Mouse (Mus musculus) stomach, postnatal 0 days (tissue): ENCODE data around the gene Dnaic1.

ENCODE experiments used
- CTCF ChIP-seq: IDR thresholded peaks from 2 replicates; pipeline ENCODE4 v1.5.1; 2016; ENCODE audit warnings: antibody characterized with exemption, low read depth, mild to moderate bottlenecking, moderate library complexity
- EP300 ChIP-seq: optimal IDR thresholded peaks from 2 replicates; pipeline ENCODE3; 2016; ENCODE audit warnings: antibody characterized with exemption

DNA sequence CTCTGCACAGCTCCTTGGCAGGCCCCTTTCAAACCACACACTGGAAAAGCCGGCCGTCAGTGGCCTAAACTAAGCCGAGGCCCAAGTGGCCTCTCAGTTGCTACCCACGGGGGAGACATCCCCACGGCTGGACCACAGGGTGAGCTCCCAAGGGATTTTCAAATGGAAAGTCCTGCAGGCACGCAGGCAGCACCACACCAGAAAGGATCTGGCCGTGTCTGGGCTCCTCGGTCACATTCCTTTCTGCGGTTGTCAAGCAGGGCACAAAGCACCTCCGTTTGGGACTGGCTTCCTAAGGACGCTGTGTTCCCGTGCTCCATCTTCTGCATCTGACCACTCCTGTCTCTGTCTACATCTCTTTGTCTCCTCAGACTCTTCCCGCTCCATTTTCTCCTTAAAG is 42.5 kb upstream of the Dnaic1 start:
- TF ChIP-seq CTCF (no peak), EP300 (no peak)
